Mouse (Mus musculus): ENCODE data around the gene Mapk14.
"Not testable (repeated sequence)": the region's sequence is repeated elsewhere in the genome, so short reads cannot be mapped to it uniquely, and the experiment has no call there.

Mapk14 gene

DNA sequence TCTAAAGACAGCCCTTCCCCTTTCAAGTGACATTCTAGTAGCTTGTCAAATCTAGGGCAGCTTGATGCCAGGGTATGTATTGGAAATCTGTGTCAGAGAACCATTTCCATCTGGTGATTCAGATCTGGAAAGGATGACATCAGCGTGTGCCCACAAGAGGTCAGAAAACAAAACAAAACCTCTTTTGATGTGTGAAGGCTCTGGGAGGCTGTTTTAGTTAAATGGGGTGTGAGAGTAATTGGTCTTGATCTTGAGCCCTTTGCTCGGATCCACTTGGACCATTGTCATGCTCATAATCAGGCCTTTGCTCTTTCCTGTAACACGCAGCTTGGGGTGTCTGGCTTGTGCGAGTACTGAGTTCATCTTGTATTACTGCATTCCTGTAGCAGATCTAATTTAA is 7.1 kb downstream of the Mapk14 start:
- no peak for DNase-seq

DNA sequence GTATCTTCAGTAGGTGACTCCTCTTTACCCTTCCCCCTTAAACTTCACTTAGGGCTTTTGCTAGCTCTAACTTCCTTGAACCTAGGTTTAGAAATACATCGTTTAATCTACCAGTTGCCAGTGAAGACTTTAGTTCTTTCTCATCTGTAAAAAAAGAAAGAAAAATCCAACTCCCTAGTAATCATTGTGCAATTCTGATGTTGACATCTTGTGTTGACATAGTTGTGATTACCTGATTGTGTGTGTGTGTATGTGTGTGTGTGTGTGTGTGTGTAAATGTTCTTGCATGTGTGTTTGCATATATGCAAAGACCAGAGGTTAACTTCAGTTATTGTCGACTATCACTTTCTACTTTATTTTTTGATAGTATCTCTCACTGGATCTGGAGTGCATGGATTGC is 7.5 kb downstream of the Mapk14 start:
- DNase-seq, result no peak

DNA sequence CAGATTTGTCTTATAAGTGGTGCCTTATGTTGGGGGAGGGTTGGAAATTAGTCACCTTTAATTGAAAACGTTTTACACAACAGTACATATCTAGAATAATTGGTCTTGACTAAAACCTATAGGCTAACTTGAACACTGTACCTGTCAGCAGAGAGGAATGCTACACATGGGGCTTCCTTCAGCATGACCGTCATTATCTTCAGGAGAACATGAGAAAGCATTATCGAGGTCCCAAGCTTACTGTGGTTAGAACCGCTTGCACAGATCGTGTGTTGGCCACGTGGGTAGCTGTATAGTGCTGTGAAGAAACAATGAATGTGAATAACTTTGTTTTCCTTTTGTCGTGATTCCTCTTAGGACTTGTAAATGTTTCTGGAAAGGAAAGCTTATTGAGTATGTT is 8.7 kb downstream of the Mapk14 start:
- no peak for DNase-seq

DNA sequence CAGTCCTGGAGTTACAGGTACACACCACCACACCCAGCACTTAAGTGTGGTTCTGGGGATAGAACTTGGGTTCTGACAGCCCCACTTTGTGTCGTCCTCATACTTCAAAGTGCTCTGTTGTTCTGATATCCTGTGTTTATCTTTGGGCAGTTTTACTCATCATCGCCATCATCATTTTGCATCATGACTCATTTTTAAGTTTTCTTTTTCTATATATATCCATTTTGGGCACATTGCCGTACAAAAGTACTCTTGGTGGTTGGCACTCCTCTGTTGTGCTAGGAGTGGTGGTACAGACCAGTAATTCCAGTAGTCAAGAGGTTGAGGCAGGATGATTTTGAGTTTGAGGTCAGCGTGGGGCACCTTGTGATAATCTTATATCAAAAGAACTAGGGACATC is 10.0 kb downstream of the Mapk14 start:
- no peak for DNase-seq

DNA sequence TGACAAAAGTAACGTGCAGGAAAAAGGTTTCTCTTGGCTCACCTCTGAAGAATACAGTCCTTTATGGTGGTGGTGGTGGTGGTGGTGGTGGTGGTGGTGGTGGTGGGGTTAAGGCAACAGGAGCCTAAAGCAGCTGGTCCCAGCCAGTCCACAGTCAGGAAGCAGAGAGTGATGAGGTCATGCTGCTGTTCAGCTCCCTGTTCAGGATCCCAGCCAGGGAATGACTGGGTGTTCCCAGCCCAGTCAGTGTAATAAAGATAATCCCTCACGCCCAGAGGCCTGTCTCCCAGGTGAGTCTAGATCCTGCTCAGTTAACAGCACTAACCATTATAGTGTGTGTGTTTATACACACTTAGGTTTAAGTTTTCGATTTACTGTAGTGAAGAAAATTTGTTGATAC is 10.6 kb downstream of the Mapk14 start:
- DNase-seq, result no peak

DNA sequence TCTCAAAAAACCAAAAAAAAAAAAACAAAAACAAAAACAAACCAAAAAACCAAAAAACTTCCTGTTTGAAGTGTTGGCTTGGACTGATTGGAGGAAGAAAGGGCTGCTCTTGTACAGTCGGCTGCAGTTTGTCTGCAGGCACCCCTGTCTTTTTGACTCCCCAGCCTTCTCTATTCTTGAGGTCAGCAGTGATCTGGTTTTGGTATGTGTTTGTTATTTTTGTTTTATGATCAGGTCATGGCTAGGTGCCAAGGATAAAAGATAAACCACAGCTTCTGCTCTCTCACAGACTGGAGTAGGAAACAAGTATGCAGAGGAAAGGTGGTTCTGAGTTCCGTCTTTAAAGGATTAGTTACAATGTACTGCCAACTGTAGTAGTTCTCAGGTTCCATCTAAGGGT is 11.5 kb downstream of the Mapk14 start:
- DNase-seq, result no peak

DNA sequence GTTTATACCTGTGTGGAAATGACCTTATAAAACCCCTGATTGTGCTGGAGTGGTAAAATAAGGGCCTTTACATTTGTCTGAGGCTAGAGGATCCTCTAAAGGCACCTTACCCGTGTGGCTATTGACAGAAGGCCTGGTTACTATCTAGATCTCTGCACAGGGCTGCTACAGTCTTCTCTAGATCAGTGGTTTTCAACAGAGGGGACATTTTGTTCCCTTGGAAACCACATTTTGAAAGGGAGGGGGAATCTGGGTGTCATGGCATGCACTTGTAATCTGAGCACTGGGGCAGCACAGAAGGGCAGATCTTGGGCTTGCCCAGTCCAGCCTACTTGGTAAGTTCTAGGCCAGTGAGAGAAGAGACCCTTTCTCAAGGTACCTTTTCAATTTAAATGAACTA is 15.6 kb downstream of the Mapk14 start:
- DNase-seq, result no peak

DNA sequence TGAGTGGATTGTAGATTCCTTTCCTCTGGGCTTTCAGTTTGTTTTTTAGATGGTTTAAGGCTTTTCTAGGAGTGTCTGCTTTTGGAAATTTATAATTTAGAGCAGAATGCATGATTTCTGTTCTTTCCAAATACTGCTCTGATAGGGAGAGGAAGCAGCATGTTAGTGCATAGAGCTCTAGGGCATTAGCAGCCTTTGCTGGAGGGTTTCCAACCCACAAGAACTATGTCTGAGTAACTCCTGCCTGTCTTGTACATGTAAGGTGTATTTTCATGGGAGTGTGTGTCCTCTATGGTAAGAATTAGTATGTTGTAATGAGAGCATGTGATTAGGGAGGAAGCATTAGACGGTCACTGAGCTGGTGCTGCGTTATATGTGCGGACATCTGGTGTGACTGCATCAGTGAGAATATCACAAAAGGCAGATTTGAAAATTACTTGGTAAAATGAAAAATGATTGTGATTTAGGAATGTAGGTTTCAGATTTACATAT is 16.1 kb downstream of the Mapk14 start:
- no peak for DNase-seq

DNA sequence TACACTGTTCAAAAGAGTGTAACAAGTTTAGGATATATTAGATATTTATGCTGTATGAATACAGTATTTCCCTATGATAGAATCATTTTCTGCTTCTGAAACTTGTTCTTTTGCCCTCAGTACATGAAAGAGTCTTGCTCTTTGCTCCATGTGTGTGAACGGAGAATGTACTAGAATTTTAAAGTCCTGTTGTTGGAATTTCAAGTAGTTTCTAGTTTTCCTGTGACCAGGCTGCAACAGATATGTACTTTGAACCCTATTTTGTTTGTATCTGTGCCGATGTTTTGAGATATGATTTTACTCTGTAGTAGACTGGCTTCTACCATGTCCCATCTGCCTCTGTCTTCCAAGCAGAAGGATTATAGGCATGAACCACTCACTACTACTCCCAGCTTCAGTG is 16.7 kb downstream of the Mapk14 start:
- DNase-seq, result no peak

DNA sequence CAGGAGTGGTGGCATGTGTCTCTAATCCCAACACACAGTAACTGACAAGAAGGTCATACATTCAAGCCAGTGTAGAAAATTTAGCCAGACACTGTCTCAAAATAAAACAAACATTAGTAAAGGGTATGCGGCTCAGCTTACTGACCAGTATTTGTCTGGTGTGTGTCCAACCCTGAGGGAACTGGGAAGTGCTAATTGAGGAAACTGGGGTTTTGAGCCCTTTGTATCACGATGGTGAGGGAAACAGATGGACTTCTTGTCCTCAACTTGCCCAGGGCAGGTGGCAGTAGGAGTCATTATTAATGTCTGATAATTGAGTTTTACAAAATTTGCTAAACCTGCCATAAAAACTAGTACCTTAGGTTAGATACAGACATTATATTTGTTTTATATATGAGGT is 17.9 kb downstream of the Mapk14 start:
- DNase-seq, result no peak

DNA sequence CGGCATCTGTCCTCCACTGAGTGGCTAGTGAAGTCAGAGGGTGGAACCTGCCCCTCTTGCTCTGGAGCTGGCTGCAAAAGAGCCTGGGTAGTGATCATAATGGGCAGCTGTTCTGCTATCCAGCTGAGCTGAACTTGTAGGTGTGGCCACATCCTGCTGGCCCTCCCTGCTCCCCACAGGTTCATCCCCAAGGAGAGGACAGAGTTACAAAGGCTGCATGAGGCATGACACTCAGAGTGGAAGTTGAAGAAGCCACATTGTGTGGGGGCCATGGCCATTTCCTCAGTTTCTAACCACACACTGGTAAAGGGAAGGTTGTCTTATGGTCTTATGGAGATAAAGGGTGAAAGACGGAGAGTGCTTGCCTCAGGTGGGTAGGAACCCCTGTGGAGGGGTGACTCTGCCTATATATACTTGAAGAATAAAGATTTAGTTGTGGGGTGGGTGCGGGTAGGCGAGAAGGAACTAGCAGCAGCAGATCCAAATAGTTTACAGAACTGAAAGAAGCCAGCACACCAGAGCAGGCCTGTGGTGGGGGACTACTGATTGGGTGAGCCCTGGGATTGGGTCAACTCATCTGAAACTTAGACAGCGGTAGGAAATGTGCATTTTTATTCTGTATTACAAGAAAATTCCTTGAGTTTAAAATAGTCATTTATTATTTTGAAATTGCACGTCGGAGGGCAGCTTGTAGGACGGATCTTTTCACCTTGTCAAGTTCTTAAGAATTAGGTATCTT is 18.6 kb downstream of the Mapk14 start:
- peak; percentile 4 to 16 for DNase-seq

DNA sequence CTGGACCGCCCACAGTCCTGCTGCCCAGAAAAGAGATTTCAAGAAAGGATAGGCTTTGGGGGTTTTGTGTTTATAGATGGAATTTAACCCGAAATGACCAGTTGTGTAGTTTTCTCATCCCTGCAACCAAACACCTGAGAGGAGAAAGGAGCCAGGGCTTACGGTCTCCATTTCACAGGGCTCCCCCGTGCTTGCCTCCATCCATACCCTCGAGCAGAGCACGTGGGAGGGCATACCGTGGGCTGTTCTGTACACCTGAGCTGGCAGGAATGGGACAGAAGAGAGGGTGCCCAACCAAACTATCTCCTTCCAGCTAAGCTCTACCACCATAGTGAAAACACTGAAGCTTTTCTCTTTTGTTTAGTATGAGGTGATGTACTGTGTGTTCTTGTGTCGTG is 19.2 kb downstream of the Mapk14 start:
- DNase-seq, result no peak

DNA sequence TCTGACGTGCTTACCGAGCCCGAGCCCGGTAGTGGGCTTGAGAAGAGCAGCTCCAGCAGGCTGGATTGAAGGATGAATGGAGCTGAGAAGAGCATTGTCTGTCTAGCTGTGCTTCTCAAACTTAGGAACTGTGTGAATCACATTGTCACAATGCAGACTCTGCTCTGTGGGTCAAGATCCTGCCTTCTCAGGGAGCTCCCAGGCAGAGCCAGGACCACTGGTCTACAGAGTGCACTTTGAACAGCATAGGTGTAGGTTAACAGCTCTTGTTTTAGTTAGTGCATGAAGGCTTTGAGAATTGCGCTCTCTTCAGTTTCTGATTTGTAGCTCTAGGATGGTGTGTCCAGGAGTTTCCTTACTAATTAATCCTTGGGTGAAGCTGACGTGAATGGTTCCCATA is 20.1 kb downstream of the Mapk14 start:
- DNase-seq, result peak in 1 of 2 experiments; percentile 20

DNA sequence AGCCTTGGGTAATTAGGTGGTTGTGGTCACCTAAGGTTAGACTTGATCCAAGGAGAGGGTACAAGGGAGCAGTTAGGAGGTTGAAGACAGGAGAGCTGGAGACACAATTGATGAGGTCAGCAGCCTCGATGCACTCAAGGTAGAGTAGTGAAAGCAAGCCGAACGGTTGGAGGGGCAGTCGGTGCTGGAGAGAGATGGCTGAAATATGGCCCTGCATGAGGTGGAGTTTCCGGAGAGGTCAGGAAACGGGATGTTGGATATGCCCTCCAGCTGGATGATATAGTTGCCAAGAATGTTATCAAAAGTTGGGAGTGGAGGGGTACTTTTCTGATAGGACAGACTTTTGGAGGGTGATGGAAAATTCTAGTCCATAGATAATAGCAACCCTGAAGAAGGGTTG is 21.2 kb downstream of the Mapk14 start:
- peak; percentile 17 to 27 for DNase-seq

DNA sequence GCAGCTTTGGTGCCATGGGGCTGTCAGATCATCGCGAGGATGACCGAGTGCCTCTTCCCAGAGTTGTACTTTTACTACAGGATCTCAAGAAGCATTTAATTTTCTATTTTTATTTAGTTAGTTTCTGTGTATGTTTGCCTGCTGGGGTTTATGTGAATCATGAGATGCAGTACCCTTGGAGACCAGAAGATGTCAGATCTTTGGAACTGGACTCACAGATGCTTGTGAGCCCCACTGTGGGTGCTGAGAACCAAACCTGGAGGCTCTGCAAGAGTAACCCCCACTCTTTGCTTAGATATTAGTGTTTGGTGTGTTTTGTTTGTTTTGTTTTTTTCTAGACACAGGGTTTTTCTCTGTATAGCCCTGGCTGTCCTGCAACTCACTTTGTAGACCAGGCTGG is 22.9 kb downstream of the Mapk14 start:
- no peak for DNase-seq

DNA sequence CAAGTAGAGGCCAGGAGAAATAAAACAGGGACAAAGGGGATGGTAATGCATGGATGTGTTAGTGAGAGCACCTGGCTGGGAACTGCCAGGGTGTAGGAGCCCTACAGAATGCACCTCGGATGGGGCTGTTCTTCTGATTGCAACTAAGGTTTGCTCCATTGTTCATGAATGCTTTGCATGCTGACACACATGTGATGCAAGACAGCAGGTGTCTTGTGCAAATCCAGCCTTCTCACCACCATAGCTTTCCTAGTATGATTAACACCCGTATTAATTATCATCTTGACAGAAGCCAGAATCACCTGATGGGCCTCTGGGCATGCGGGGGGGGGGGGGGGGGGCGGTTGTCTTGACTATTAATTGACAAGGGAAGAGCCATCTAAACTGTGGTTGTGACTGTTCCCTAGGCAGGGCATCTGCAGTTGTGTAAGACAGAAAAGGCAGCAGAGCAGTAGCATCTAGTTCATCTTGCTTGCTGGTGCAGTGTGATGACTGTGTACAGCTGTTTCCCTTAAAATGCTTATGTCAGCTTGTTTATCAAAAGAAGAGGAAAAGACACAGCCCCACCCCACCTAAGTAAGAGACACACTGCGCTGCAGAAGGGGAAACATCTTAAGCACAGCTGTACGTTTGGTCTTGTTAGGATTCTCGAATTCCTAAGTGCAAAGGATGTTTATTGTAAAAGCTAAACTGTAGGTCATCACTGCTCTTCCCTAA is 24.9 kb downstream of the Mapk14 start:
- no peak for DNase-seq

DNA sequence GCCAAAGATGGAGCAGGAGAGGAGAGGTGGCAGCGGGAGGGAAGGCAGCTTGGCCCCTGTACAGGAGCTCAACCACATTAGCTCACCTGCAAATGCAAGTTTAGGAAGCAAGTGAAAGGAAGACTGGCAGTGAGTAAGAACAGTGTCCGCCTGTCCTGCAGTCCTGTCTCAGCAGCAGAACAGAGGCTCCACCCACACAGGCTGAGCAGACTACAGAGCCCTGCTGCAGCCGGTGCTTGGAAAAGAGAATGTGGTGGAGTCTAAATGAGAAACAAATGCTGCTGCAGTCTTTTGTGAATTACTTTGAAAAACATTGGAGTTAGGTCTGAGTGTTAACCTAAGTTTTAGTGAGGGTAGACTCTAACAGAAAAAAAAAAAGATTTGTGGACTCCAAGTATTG is 26.4 kb downstream of the Mapk14 start:
- no peak for DNase-seq

DNA sequence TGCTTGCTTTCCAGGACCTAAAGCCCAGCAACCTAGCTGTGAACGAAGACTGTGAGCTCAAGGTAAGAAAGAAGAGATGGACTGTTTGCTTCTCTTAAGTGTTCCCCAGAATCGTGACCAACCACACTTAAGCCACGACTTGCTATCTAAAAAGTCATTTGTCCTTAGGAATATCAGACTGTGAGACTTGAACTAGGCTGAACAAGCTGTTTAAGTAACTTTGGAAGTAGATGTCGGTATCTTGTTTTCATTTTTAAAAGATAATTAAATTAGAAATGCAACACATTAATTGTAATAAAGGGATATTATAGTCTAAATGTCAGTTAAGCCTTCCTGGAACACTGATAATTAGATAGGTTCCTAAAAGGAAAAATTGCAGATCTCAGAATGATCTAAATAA is 34.7 kb downstream of the Mapk14 start, which contains the start of gene AC170998.1:
Gene AC170998.1, plus strand, starts transcription at position 301 of the 400 bp plus-strand sequence.
- DNase-seq, result no peak

DNA sequence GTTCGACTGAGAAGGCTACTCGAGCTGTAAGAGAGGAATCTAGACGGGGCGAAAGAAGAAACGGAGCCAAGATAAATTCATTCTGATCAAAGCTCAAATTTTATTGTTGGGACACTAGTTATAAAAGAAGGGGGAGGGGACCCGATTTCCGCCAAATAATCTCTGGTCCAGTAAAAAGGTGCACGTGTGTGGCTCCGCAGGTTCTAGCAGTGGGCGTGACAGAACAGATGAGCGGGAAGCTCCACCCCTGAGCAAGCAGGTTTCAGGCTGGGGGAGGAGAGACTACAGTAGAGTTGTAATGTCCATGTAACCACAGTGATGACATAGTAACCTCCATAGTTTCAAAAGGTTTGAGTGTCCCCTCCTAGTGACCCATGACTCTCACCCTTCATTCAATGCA is 36.4 kb downstream of the Mapk14 start:
- not testable (repeated sequence) for DNase-seq

DNA sequence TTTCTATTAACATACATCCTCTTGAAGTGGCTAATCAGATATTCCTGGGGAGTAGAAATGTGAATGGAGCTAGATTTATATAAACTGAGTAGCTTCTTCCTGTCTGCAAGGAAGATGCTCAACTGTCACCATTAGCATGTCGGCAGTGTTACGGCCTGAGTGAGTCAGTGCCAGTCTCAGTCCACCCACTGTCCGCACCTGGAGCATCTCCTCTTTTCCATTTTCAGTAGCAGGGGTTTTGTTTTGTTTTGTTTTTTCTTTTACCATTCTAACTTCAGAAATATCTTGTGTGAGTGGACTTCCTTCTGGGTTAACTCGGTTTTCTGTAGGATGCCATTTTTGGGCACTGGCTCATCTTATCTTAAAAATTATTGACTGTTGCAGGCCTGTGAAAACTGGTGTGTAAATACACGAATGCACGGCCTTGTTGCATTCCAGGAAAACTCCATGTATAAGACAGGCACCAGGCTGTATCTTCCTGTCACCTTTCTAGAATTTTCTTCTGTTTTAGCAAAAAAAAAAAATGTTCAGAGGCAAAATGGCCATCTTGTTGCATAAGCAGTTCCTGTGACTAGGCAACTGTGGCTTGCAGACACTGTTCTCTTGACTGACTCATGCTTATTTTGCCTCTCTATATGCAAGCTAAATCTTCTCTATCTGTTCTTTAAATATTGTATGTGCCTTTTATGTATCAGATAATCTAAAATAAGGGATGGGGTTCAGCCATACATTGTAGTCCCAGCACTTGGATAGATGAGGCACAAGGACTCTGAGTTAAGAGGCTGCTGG is 44.4 kb downstream of the Mapk14 start:
- no peak for DNase-seq

DNA sequence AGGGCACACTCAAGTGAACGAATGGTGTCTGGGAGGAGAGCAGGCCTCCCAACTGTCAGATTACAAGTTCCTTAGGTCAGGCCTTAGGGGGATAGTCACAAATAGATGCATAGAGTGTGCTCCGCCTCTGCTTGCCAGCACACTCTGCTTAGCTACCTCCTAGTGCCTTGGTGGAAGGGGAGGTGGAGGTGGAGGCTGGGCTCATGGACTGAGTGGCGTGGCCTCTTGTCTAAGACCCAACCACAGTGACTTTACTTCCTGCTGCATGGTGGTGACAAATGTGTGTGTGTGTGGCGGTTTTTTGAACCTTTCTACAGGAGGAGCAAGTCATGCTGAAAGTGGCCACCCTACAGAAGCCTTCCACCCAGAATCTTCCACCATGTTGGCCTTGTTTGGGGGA is 45.4 kb downstream of the Mapk14 start:
- DNase-seq, result no peak

DNA sequence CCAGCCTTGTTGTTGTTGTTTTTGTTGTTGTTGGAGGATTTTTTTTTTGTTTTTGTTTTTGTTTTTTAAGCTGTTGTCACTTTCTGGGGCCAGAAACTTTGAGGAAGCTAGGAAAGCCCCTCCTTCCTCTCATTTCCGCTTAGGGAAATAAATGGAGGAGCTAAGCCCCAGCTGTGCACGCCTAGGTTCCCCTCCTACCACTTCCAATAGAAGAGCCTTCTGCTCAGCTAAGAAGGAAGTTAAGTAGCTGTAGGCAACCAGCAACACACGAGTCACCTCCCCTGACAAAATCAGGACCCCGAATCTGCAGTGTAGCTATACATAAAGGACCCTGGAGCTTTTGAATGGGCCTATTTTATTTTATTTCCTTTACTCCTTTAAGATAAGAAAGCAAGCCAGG is 46.8 kb downstream of the Mapk14 start:
- no peak for DNase-seq

DNA sequence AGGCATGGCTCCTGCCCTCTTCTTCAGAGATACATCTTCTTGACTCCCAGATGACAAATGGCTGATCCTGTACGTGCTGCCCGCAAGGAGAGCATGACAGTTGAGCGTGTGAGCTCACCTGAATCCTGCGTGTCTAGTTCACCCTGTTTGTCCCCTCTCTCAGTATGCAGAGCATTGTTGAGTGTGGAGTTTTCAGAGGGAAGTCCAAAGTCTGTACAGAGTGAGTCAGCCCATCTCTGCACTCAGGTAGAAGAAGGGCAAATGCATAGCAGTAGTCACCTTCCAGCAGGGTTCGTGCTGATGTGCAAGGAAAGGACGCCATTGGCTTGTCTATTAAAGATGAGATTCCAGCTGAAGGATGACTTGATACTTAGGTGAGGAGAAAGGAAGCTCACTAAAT is 48.1 kb downstream of the Mapk14 start:
- no peak for DNase-seq
